Mouse (Mus musculus): Measurements from ENCODE around the gene Slc16a10.

DNA sequence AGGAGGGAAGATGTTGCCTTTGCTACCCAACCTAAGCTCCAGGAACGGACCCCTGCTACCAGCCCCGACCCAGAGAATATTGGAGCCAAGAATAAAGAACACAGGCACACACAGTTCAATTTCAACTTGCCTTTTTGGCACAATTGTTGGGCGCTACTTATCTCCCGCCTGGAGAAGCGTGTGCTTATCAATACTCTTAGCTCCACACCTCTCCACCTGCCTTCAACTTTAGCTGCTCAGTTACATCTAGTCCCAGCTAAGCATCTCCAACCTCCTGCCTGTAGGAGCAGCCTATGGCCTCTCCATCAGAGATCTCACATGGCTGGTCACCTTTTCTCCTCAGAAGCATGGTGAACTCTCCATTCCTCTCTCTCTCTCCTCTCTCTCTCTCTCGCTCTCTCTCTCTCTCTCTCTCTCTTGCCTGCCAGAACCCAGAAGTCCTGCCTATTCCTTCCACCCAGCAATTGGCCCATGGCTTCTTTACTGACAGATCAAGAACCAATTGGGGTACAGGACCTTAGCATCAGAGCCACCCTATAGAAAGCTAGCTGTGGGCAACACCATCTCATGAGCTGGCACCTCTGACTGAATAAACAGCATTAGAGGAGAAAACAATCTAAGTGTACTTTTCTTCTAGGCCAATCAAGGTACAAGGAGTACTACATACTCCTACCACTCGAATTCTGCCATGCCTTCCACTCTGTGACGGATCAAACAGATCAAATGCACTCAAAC, 5.4 kb upstream of the Slc16a10 start:
- TF ChIP-seq CTCF (IDR thresholded peaks at IDR 0.05; ENCODE audit: low read depth, low read length) (no peak), POLR2A (IDR thresholded peaks at IDR 0.05; ENCODE audit: insufficient read depth, low read length) (no peak)

All from ES-Bruce4 (cell line).